Mouse (Mus musculus): ENCODE data around the gene Slc4a1. TPM values are rescaled to one million over a fixed set of nuclear protein-coding genes. Genes with fewer than 3 reads are reported as not detected.

The Slc4a1 gene
- polyA plus RNA-seq, 1 experiment from 2014 or later: 1.6 TPM

DNA sequence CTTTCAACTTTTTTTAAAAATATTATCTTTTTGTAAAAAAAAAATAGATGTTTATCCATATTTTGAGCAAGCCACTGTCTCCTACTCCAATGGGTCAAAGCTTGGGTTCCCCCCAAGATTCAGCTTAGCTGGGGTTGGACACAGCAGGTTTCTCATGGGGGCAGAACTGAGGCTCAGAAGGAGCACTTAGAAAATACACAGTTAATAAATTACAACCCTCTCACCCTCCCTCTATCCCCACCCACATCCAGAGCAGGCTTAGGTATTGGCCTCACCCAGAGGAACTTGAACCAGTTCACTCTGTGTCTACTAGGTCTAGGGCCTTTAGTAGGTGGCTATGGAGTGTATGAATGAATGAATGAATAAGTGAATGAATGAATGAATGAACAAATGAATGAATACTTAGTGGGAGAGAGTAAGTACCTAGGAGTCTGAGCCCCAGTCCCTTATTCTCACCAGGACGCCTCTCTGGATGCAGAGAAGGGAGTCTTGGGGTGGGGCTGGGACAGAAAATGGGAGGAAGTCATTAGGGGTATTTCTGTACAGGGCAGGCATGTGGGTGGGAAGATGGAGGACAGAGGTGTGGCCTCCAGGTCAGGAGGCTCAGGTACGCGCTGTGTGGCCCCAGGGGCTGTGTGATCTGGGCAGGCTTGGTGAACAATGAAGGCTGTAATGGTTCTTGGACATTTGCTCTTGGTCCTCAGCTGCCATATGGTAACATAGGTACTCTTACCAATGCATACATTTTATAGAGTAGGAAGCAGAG, 16.6 kb downstream of the Slc4a1 start:
- Histone ChIP-seq H3K27me3 (ENCODE audit: control insufficient read depth, insufficient read depth, low read length) (no peaks in the 10 kb centered on the region), H3K9me3 (ENCODE audit: control insufficient read depth, low read length) (no peaks in the 10 kb centered on the region), H3K9ac (replicated peaks; ENCODE audit: low read depth, low read length) (no peak overlapping the region), H3K27ac (ENCODE audit: low read depth, low read length) (no peak overlapping the region), H3K4me3 (ENCODE audit: low read depth, low read length) (no peak overlapping the region), H3K4me1 (ENCODE audit: control insufficient read depth, insufficient read depth, low read length) (no peaks in the 10 kb centered on the region), H3K36me3 (ENCODE audit: control insufficient read depth, insufficient read depth, low read length) (no peaks in the 10 kb centered on the region), H3K4me2 (ENCODE audit: low read depth, low read length) (no peak overlapping the region)
- WGBS: 81% methylated on average over 3 of the region's 3 CpGs
- ATAC-seq (ENCODE audit: low read depth): no peak

DNA sequence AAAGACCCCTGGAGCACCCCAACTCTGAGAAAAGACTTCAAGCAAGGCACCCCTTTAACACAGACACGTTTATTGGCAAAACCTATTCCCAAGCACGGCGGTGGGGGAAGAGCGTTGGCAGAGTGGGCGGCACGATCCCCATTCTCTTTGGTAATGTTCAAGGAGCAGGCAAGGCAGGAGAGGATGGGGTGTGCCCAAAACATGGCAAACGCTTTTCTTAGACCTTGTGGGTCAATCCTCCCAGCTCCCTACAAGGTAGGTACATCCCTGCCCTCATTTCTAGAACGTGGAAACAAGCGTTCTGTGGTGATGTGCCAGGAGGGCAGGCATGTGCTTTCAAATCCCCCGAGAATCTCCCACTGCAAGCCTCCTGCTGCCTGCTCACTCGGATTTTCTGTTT, 17.2 kb downstream of the Slc4a1 start:
- ATAC-seq (ENCODE audit: low read depth): no peak
- 80% methylated on average over 11 of the region's 11 CpGs for WGBS
- H3K36me3 ChIP-seq (ENCODE audit: control insufficient read depth, insufficient read depth, low read length): no peaks in the 10 kb centered on the region

DNA sequence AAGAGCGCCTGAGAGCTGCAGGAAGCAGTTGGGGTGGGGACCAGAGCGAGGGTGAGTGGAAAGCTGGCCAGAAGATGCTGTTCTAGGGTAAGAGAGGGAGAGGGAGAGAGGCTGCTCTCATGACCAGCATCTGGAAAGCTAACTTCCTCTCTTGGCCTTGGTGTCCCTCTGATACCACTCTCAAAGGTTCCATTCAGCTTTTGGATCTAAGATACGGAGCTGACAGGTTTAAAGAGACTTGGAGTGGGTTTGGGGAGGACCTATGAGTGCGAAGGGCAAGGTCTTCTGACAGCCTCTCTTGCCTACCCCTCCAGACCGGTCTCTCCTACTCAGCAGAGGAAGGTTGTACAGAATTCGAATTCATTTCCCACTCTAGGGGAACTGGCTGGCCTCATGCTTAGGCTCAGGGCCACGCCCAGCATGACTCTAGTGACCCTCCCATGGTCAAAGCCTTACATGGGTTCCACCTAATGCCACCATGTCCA, 17.9 kb downstream of the Slc4a1 start:
- 92% methylated on average over 7 of the region's 7 CpGs for WGBS
- no peak overlapping the region for H3K9ac ChIP-seq (replicated peaks; ENCODE audit: low read depth, low read length)
- no peak overlapping the region for H3K27ac ChIP-seq (ENCODE audit: low read depth, low read length)
- no peaks in the 10 kb centered on the region for H3K36me3 ChIP-seq (ENCODE audit: control insufficient read depth, insufficient read depth, low read length)
- no peak for ATAC-seq (ENCODE audit: low read depth)
- H3K4me1 ChIP-seq (ENCODE audit: control insufficient read depth, insufficient read depth, low read length): no peaks in the 10 kb centered on the region
- no peaks in the 10 kb centered on the region for H3K27me3 ChIP-seq (ENCODE audit: control insufficient read depth, insufficient read depth, low read length)
- no peak overlapping the region for H3K4me3 ChIP-seq (ENCODE audit: low read depth, low read length)
- no peaks in the 10 kb centered on the region for H3K9me3 ChIP-seq (ENCODE audit: control insufficient read depth, low read length)
- H3K4me2 ChIP-seq (ENCODE audit: low read depth, low read length): no peak overlapping the region

More for the DNA sequence above, 17.2 kb downstream of the Slc4a1 start:
- H3K4me2 ChIP-seq (ENCODE audit: low read depth, low read length): no peak overlapping the region
- H3K4me1 ChIP-seq (ENCODE audit: control insufficient read depth, insufficient read depth, low read length): no peaks in the 10 kb centered on the region
- H3K4me3 ChIP-seq (ENCODE audit: low read depth, low read length): no peak overlapping the region
- no peaks in the 10 kb centered on the region for H3K27me3 ChIP-seq (ENCODE audit: control insufficient read depth, insufficient read depth, low read length)
- no peaks in the 10 kb centered on the region for H3K9me3 ChIP-seq (ENCODE audit: control insufficient read depth, low read length)
- H3K9ac ChIP-seq (replicated peaks; ENCODE audit: low read depth, low read length): no peak overlapping the region
- H3K27ac ChIP-seq (ENCODE audit: low read depth, low read length): no peak overlapping the region

DNA sequence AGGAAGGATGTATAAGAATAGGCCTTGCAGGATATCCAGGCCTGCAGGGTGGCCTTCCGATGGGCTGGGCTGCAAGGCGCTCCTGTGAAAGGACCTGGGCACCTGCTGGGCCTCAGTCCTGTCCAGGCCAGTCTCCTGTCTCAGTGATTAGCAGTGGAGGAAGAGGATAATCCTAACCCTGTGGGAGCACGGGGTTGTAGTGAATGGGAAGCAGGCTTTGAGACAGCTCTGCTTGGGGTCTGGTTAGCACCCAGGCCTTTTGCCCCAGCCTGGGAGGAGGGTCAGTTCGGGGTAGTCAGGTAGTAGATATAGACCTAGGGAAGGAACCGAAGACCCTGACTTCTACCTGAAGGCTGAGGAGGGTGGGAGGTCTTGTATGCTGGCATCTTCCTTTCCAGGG, 18.3 kb downstream of the Slc4a1 start:
- Histone ChIP-seq H3K4me3 (ENCODE audit: low read depth, low read length) (no peak overlapping the region), H3K4me2 (ENCODE audit: low read depth, low read length) (no peak overlapping the region), H3K9ac (replicated peaks; ENCODE audit: low read depth, low read length) (no peak overlapping the region), H3K27me3 (ENCODE audit: control insufficient read depth, insufficient read depth, low read length) (no peaks in the 10 kb centered on the region), H3K27ac (ENCODE audit: low read depth, low read length) (no peak overlapping the region), H3K9me3 (ENCODE audit: control insufficient read depth, low read length) (no peaks in the 10 kb centered on the region), H3K4me1 (ENCODE audit: control insufficient read depth, insufficient read depth, low read length) (no peaks in the 10 kb centered on the region), H3K36me3 (ENCODE audit: control insufficient read depth, insufficient read depth, low read length) (no peaks in the 10 kb centered on the region)
- no peak for ATAC-seq (ENCODE audit: low read depth)
- WGBS: 76% methylated on average over 5 of the region's 5 CpGs

DNA sequence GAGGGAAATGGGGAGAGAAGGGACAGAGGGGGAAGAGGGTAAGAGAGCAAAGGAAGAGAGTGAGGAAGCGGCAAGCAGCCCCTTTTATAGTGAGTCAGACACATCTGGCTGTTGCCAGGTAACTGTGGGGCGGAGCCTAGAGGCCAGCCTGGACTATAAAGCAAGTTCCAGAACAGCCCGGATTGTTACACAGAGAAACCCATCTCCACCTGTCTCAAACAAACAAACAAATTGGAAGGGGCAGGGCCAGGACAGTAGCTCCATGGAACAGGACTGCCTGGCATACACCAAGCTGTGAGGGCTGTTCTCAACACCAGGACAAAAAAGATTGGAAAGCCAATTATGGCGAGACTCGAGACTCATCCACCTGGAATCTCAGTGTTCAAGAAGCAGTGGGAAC, 19.1 kb downstream of the Slc4a1 start:
- Histone ChIP-seq H3K27me3 (ENCODE audit: control insufficient read depth, insufficient read depth, low read length) (no peaks in the 10 kb centered on the region), H3K4me3 (ENCODE audit: low read depth, low read length) (no peak overlapping the region), H3K27ac (ENCODE audit: low read depth, low read length) (no peak overlapping the region), H3K9me3 (ENCODE audit: control insufficient read depth, low read length) (no peaks in the 10 kb centered on the region), H3K9ac (replicated peaks; ENCODE audit: low read depth, low read length) (no peak overlapping the region), H3K36me3 (ENCODE audit: control insufficient read depth, insufficient read depth, low read length) (no peaks in the 10 kb centered on the region), H3K4me2 (ENCODE audit: low read depth, low read length) (no peak overlapping the region), H3K4me1 (ENCODE audit: control insufficient read depth, insufficient read depth, low read length) (no peaks in the 10 kb centered on the region)
- 51% methylated on average over 5 of the region's 5 CpGs for WGBS
- no peak for ATAC-seq (ENCODE audit: low read depth)

DNA sequence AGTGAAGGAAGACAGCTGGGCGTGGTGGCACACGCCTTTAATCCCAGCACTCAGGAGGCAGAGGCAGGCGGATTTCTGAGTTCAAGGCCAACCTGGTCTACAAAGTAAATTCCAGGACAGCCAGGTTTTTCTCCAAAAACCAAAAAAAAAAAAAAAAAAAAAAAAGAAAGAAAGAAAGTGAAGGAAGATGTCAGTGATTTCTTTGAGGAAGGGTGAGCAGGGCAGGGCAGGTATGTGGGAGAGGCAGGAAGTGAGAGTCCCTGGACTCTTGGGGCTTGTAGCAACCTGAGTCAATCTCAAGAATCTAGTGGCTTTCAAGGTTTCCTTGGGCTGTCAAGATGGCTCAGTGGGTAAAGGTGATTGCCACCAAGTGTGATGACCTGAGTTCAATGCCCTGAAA, 21.5 kb downstream of the Slc4a1 start:
- no peak for ATAC-seq (ENCODE audit: low read depth)
- Histone ChIP-seq H3K9ac (replicated peaks; ENCODE audit: low read depth, low read length) (no peak overlapping the region), H3K9me3 (ENCODE audit: control insufficient read depth, low read length) (no peaks in the 10 kb centered on the region), H3K4me1 (ENCODE audit: control insufficient read depth, insufficient read depth, low read length) (no peaks in the 10 kb centered on the region), H3K27ac (ENCODE audit: low read depth, low read length) (no peak overlapping the region), H3K4me2 (ENCODE audit: low read depth, low read length) (no peak overlapping the region), H3K36me3 (ENCODE audit: control insufficient read depth, insufficient read depth, low read length) (no peaks in the 10 kb centered on the region), H3K27me3 (ENCODE audit: control insufficient read depth, insufficient read depth, low read length) (no peaks in the 10 kb centered on the region), H3K4me3 (ENCODE audit: low read depth, low read length) (no peak overlapping the region)
- WGBS: 90% methylated on average over 3 of the region's 3 CpGs

DNA sequence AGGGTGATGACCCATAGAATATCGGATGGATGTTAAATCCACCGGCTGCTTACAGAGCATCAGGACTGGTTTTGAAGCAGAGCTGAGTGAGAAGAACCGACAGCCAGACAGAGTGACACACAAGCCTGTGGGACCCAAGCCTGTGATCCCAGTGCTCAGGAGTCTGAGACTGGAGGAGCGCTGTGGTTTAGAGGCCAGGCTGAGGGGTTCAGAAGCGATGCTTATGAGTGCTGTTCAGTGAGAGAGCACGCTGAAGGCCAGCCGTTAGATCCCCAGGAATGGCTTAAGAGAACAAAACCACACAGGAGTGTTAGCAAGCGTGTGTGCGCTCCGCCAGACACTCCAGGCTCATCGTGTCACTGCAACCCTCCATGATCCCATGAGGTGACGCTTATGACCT, 23.3 kb downstream of the Slc4a1 start:
- WGBS: 55% methylated on average over 12 of the region's 12 CpGs
- Histone ChIP-seq H3K4me2 (ENCODE audit: low read depth, low read length) (no peak overlapping the region), H3K9ac (replicated peaks; ENCODE audit: low read depth, low read length) (no peak overlapping the region), H3K4me1 (ENCODE audit: control insufficient read depth, insufficient read depth, low read length) (no peaks in the 10 kb centered on the region; the same call in 1 of the 2 replicates), H3K36me3 (ENCODE audit: control insufficient read depth, insufficient read depth, low read length) (no peaks in the 10 kb centered on the region), H3K9me3 (ENCODE audit: control insufficient read depth, low read length) (no peaks in the 10 kb centered on the region), H3K27me3 (ENCODE audit: control insufficient read depth, insufficient read depth, low read length) (no peaks in the 10 kb centered on the region), H3K4me3 (ENCODE audit: low read depth, low read length) (no peak overlapping the region), H3K27ac (ENCODE audit: low read depth, low read length) (no peak overlapping the region)
- no peak for ATAC-seq (ENCODE audit: low read depth)

DNA sequence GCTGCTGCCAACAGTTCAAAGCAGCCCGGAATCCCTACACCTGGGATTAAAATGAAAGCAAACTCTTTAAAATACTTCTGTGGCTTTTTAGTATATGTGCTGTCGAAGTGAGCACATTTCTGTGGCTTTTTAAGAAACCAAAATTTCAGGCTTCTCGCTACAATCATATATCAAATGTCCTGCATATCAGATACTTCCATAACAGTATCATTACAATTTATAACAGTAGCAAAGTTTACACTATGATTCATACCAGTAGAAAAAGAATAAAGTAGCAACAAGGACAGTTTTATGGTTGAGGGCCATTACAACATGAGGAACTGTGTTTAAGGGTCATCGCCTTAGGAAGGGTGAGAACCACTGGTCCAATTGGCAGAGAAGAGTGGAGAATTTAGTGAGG, 24.9 kb downstream of the Slc4a1 start:
- Histone ChIP-seq H3K9ac (replicated peaks; ENCODE audit: low read depth, low read length) (no peak overlapping the region), H3K4me1 (ENCODE audit: control insufficient read depth, insufficient read depth, low read length) (no peaks in the 10 kb centered on the region; the same call in 1 of the 2 replicates), H3K27me3 (ENCODE audit: control insufficient read depth, insufficient read depth, low read length) (no peaks in the 10 kb centered on the region), H3K9me3 (ENCODE audit: control insufficient read depth, low read length) (no peaks in the 10 kb centered on the region), H3K4me3 (ENCODE audit: low read depth, low read length) (no peak overlapping the region), H3K27ac (ENCODE audit: low read depth, low read length) (no peak overlapping the region), H3K4me2 (ENCODE audit: low read depth, low read length) (no peak overlapping the region), H3K36me3 (ENCODE audit: control insufficient read depth, insufficient read depth, low read length) (no peaks in the 10 kb centered on the region)
- no peak for ATAC-seq (ENCODE audit: low read depth)
- WGBS: 92% methylated on average over 4 of the region's 4 CpGs

DNA sequence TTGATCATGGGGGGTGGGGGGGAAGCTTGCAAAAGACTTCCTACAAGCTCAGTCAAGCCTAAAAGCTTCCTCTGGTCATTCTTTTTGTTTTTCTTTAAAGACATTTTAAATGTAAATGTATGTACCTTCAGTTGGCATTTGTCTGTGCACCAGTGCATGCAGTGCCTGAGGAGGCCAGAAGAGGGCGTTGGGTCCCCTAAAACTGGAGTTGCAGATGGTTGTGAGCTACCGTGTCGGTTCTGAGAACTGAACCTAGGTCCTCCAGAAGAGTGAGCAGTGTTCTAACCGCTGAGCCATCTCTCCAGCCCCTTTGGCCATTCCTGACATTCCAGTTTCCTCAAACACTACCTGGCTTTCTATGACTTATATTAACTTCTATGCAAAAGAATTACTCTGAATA, 26.4 kb downstream of the Slc4a1 start:
- H3K9me3 ChIP-seq (ENCODE audit: control insufficient read depth, low read length): no peaks in the 10 kb centered on the region
- no peaks in the 10 kb centered on the region for H3K36me3 ChIP-seq (ENCODE audit: control insufficient read depth, insufficient read depth, low read length)
- H3K4me3 ChIP-seq (ENCODE audit: low read depth, low read length): no peak overlapping the region
- H3K4me1 ChIP-seq (ENCODE audit: control insufficient read depth, insufficient read depth, low read length): no peaks in the 10 kb centered on the region; the same call in 1 of the 2 replicates
- no peak overlapping the region for H3K9ac ChIP-seq (replicated peaks; ENCODE audit: low read depth, low read length)
- no peaks in the 10 kb centered on the region for H3K27me3 ChIP-seq (ENCODE audit: control insufficient read depth, insufficient read depth, low read length)
- no peak overlapping the region for H3K4me2 ChIP-seq (ENCODE audit: low read depth, low read length)
- no peak overlapping the region for H3K27ac ChIP-seq (ENCODE audit: low read depth, low read length)
- ATAC-seq (ENCODE audit: low read depth): no peak
- WGBS: 68% methylated on average over 4 of the region's 4 CpGs

All from neural tube, embryonic 14.5 days (tissue).